Mouse (Mus musculus): ENCODE measurements around the gene Prm3.

Gene Prm3

DNA sequence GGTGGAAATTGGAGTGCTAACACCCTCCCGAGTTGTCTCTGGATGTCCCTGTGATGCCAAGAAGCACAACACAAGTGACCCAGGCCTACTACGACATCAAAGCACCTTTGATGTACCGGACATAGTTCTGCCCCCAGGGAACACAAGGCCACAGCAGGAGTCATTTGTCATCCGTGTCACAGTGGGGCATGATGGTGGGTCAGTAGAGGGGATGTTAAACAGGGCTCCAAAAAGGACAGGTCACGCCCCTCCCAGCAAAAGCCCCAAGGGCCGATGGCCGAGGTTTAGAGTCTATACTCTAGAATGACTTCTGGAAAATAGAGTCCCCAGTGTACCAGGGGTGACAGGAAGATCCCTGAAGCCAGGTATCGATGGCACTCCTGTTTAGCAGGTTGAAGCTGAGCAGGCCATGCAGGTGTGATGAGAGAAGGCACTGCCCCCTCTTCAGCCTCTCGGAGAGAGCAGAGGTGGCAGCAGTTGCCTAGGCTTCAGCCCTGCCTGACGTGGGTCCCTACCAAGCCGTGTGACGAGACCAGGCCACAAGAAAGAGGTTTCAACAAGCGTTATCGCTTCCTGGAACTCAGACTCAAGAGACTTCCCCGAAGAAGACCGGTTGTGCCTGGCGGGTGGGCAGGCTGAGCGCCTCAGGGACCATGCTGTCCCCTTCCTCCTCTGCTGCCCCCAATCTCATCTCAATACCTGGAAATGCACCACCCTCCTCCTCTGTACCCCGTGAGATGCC, 18.8 kb downstream of the Prm3 start:
- peak; percentile 69 to 74 for DNase-seq (ENCODE audit: low spot score in 2 of 2)

DNA sequence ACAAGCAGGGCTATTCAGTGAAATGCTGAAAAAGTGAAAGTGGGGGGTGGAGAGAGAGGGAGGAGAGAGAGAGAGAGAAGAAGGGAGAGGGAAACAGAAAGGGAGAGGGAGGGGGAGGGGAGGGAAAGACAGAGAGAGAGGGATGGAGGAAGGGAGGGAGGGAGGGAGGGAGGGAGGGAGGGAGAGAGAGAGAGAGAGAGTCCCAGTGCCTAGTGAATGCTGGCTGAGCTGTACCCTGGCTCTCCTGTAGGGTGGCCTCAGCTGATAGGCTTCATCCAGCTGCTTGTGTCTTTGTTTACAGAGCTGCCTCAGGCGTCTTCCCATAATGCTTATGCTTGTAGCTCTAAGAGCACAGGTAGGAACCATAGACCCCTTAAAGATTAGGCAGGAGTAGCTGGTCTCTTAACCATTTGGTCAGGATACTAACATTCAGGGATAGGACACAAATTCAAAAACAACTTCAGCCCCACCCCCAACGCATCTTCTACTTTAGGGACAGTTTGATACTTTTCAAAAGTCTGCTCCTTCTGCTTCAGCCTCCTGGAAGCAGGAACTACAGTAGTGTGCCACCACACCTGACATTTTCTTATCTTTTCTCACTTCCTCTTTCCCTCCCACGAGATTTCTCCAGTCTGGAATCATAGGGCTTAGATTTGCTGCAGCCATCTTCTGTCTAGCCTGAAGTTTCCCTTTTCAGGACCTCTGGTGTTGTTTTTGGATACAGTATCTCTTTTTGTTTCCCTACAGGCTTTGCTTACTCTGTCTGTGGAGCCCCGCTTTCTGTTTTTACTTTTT, 20.0 kb downstream of the Prm3 start:
- DNase-seq (ENCODE audit: low spot score in 2 of 2): no peak

DNA sequence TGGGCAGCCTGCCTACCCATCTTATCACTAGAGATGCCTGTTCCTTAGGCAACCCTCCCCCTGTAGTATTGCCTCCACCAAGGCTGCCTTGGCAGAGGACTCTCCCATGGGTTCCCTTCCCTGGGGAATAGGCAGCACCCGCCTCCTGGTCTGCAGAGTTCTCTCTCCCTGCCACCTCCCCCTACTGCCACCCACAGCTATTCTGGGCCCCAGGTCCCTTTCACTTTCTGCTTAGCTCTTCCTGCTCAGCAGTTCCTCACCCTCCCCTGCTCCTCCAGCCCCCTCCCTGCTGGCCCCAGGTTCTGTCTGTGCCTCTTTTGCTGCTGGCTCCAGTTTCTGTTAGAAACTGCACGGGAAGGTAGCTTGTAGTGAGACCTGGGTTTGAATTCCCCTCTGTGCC, 21.1 kb downstream of the Prm3 start:
- DNase-seq (ENCODE audit: low spot score in 2 of 2): peak; percentile 63 to 70

DNA sequence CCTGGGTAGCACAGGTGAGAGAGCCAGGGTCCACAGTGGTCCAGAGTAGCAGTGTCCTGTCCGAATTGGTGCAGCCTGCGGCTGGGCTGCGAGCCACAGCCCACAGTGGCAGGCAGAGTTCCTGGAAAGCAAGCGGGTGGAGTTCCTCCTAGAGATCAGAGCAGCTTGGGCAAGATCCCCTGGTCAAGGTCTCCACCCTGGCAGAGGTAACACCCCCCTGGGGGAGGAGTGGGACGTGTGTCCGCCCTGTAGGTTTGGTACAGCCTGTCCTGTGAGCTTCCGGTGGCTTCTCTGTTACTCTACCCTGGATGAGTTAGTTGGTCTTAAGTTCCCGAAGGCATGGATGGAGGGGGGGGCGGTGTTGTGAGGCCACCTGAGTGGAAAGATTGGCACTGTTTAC, 21.9 kb downstream of the Prm3 start:
- DNase-seq (ENCODE audit: low spot score in 2 of 2): no peak

DNA sequence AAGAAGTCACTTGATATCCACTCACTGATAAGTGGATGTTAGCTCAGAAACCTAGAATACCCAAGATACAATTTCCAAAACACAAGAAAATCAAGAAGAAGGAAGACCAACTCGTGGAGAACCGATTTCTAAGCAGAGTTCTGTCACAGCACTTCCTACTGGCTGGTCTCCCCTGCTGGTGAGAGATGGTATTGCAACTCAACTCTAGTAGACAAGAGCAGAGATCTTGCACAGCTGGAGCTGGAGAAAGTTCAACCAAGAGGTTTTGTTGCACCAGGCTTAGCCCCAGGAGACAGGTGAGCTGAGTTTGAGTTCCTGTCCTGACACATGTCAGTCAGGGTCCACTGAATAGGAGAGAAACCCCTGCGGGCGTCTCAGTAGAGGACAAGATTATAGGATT, 23.6 kb downstream of the Prm3 start:
- peak; percentile 79 to 97 for DNase-seq (ENCODE audit: low spot score in 2 of 2)

DNA sequence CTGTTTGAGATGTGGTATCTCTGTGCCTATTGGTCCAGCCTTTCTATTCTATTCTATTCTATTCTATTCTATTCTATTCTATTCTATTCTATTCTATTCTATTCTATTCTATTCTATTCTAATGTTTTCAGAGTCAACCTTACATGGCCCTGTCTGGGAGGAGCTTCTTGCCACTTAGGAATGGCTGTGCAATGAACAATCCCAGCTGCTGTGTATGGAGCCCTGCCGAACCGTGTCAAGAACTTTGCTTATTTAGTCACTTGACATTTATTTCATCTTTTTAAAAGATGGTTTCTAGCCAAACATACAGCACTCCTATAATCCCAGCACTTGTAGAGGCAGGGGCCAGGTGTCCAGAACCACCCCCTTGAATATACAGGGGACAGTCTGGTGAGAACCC, 26.4 kb downstream of the Prm3 start:
- no peak for DNase-seq (ENCODE audit: low spot score in 2 of 2)

DNA sequence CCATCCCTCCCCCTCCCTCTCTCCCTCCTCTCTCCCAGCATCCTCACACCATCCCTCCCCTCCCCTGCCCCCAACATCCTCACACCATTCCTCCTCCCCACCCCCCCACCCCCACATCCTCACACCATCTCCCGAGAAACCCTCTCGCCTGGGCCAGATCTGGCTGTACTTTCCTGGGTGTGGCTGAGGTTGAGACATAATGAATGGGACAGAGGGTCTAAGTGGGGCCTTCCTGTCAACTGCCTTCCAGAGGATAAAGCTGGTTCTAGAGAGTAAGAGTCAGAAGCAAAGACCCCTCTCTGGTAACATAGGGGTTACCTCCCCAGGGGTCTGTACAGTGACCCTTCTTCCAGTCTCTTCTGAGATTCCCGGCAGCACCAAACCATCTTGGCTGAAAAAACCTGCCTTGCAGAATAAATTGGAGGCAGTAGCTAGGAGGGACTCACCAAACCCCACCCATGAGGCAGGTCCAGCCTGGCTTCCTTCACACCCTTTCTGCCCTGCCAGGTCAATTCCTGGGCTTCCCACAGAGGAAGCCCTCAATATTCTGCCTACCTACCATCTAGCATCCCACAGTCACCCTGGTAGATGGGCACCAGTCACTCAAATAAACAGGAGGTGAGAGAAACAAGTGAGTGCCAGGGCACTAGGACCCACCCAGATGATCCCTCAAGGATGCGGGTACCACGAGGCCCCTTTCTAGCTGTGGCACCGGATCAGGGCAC, 27.0 kb downstream of the Prm3 start:
- DNase-seq (ENCODE audit: low spot score in 2 of 2): no peak

DNA sequence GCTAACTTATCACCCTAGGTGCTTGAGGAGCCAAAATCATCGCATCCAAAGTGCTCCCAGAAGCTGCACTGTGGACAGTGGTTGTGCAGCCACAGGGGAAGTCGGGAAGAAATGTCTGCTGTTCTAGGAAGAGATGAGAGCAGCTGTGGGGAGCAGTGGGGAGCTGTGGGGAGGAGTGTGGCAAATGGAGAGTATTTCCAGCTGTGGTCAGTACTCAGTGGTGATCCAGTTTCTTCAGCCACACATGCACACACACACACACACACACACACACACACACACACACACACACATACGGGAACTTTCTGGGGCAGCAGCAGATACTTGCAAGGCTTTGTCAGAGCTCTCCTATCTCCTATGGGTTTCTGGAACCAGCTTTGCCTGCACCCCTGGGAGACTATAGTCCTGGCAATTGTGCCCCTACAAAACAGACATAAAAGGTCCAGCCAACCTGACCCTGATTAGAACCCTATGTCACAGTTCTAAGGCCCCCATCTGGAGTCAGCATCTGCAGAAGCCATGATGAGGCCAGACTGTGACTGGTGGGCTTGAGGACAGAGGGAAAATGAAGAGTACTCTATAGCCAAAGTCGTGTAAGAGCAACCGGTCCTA, 28.0 kb downstream of the Prm3 start:
- DNase-seq (ENCODE audit: low spot score in 2 of 2): no peak

DNA sequence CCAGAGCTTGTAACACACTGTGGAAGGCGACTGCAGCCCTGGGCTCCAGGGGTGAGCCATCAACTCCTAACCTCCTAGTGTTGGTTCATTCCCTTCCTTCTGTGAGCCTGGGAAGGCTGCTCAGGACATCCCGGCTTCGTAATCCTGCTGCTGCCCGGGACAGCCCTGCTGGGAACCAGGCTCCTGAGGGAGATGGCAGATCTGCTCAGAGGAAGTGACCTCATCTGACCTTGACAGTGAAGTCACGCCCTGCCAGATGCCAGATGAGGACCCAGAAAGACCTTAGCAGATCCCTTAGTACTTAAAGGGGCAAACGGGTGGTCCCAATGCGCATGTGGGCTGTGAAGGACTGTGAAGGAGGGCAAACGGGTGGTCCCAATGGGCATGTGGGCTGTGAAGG, 29.5 kb downstream of the Prm3 start:
- no peak for DNase-seq (ENCODE audit: low spot score in 2 of 2)

DNA sequence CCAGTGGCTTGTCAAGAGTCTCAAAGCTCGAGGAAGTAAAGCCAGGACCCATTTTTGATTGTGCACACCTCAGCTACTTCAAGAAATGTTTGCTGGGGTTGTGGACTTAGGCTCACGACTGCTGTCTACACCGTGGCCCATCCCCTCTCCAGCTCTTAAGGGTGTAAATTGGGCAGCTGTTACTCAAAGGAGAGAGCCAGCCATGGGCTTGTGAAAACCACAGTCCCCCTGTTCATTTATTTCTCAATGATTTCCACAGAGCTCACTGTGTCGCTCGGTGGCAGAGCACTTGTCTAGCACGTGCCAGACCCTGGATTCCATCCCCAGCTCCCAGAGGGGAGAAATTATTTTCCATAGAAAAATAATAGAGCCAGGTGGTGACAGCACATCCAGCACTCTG, 34.5 kb downstream of the Prm3 start:
- no peak for DNase-seq (ENCODE audit: low spot score in 2 of 2)

DNA sequence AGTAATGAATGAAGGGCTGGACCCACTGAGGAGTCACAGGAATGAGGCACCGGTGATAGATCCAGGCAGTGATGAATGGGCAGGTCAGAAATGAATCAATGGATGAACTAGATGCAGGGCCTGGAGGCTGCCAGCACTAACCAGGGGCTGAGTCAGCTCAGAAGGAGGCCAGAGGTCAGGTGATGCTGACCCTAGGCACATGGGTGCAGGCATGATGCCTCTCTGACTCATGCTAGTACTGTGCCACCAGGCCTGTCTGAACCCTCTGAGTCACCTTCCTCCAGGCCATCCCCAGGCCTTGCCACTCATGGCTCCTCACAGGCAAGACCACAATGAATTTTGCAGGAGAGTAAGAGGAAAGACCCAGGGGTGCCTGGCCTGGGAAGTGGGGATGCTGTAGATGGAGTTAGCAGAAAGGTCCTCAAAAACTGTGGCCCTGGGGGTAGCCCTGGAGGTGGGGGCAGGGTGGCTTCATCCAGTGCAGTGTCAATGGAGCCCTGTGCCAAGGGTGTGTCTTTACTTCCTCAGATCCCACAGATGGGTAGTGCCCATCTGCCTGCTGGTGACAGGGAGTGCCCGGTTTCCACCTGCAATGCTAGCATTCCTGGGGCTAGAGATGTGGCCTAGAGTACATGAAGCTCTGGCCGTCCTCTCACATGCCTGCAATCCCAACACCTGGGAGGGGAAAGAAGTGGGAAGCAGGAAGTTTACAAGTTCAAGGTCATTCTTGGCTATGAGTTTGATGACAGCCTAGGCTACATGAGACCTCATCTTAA, 36.0 kb downstream of the Prm3 start:
- DNase-seq (ENCODE audit: low spot score in 2 of 2): no peak

DNA sequence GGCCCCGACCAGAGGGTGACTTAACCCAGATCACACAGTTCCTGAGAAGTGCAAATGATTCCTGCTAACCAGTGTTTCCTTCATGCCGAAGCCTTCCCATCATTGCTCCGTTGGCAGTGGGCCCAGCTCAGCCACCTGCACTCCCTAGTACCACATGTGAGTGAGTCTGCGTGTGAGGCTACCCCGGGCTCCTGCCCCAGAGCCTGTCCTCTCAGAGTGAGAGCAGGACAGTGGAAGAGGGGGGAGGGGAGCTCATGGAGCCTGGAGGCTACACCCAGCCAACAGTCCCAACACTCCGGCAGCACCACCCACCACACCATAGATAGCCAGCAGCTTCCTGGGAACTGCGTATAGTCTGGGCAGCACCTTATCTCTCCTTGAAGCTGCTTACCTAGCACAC, 40.9 kb downstream of the Prm3 start:
- no peak for DNase-seq (ENCODE audit: low spot score in 2 of 2)

DNA sequence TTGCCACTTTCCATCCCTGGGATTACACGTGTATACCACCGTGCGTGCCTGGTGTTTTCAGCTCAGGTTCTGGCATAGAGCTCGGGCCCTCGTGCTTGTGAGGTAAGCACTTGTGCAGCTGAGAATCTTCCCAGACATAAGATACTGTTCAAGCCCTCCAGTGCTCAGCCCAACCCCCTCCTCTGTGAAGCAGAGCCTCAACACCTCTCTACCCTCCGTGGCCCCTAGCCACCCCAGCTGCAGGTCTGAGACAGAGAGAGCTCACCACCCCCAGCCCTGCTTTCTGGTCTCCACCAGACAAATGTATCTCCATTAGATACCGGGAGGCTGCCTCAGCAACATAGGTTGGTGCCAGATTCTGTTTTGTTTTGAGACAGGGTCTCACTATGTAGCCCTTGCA, 41.5 kb downstream of the Prm3 start:
- DNase-seq (ENCODE audit: low spot score in 2 of 2): peak; percentile 66 to 67

DNA sequence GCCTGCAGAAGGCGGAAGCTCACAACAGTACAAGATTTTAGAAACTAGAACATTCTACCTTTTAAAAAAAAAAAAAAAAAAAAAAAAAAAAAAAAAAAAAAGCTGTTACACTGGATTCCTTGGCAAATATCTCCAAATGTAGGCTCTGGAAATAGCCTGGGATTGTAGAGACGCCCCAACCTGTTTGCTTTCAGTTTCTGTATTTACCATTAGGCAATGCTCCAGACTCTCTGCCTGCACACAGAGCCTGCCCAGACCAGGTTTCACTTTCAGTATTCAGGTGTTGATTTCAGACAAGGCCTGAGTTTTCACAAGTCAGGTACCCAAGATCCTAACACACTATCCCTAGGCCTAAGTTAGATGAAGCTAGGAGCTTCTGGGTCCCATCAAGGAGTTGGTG, 49.6 kb downstream of the Prm3 start:
- no peak for DNase-seq (ENCODE audit: low spot score in 2 of 2)
